Mouse (Mus musculus) heart, embryonic 11.5 days (tissue): ENCODE measurements around the gene Mical3. TPM values are rescaled to one million over a fixed set of nuclear protein-coding genes. Genes with fewer than 3 reads are reported as not detected.

ENCODE experiments used
- ATAC-seq: fragments of 200-750 bp; cut with Nextera tagmentation; replicated peaks from 2 replicates; pipeline ENCODE4 v1.8.0; 2017; ENCODE audit warnings: moderate library complexity; ENCODE audit not compliant: insufficient number of reproducible peaks, low FRiP score, low TSS enrichment
- H3K27ac ChIP-seq: fragments of 300-500 bp; sonication (generic); 2 replicates; pipeline ENCODE4 v1.5.1; 2014; ENCODE audit warnings: mild to moderate bottlenecking, low read depth, low read length
- H3K27me3 ChIP-seq: fragments of 300-500 bp; sonication (generic); 2 replicates; pipeline ENCODE4 v1.6.1; 2014; ENCODE audit warnings: mild to moderate bottlenecking, low read length, mixed read lengths; ENCODE audit not compliant: control insufficient read depth, insufficient read depth
- H3K36me3 ChIP-seq: fragments of 300-500 bp; sonication (generic); 2 replicates; pipeline ENCODE4 v1.6.1; 2014; ENCODE audit warnings: mild to moderate bottlenecking, low read length, moderate library complexity, mixed read lengths; ENCODE audit not compliant: control insufficient read depth, insufficient read depth
- H3K4me1 ChIP-seq: fragments of 300-500 bp; sonication (generic); 2 replicates; pipeline ENCODE4 v1.6.1; 2014; ENCODE audit warnings: low read length; ENCODE audit not compliant: control insufficient read depth, insufficient read depth
- H3K4me2 ChIP-seq: fragments of 300-500 bp; sonication (generic); 2 replicates; pipeline ENCODE4 v1.6.1; 2014; ENCODE audit warnings: mild to moderate bottlenecking, moderate library complexity
- H3K4me3 ChIP-seq: fragments of 300-500 bp; sonication (generic); 2 replicates; pipeline ENCODE4 v1.5.1; 2014; ENCODE audit warnings: low read depth, low read length
- H3K9ac ChIP-seq: fragments of 300-500 bp; sonication (generic); 2 replicates; pipeline ENCODE4 v1.6.1; 2014; ENCODE audit warnings: mild to moderate bottlenecking, low read depth, low read length, moderate library complexity
- H3K9me3 ChIP-seq: fragments of 300-500 bp; sonication (generic); replicated peaks from 2 replicates; pipeline ENCODE4 v1.6.1; 2016; ENCODE audit warnings: low read length; ENCODE audit not compliant: control insufficient read depth
- WGBS: fragments of 180-500 bp; shearing (Covaris S2); extraction: QIAGEN DNeasy Blood & Tissue Kit; methylation state at CpG from one replicate; pipeline ENCODE4 v1.1.7; 2014; ENCODE audit not compliant: insufficient replicate concordance; 5-methylcytosine and 5-hydroxymethylcytosine counted together
- polyA plus RNA-seq: library from polyadenylated mRNA; unstranded; fragments of >200 nt; fragmentation: Nextera tagmentation; extraction: Ambion mirVana; gene quantifications from 2 replicates; pipeline ENCODE4 v1.2.1, GENCODE M21; 2014

The Mical3 gene
- polyA plus RNA-seq, 1 experiment from 2014 or later: 53.2 TPM

DNA sequence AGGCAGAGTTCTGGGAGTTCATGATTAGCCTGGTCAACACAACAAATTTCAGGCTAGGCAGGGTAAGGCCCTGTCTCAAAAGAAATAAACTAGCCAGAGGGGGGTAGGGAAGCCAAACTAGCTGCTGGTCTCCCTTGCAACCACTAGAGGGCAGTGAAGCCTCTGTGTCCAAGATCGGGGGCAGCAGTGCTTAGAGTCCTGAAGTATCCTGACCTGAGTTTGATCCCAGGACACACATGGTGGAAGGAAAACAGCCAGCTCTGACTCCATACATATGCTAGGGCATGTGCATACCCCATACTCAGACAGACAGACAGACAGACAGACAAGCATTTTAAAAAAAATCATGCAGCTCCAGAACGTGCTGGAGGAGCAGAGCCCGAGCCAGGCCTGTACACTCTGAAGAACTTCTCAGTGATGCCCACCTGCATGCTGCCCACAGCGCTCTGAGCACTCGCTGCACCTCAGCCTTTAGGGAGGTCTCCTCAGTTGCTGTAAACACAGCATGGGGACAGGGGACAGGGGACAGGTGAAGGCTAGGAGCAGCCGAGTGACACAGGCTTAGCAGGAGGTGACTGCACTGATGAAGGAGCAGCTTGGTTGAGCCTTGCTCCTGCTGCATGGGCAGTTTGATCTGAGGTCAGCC lies 232.5 kb downstream of the Mical3 start:
- H3K4me1 ChIP-seq: peaks cover 3% of the 10 kb centered on the region; the same call in 1 of the 2 replicates
- 67% methylated on average over 6 of the region's 6 CpGs for WGBS
- H3K9ac ChIP-seq: no peak overlapping the region
- no peak overlapping the region for H3K27ac ChIP-seq
- H3K4me3 ChIP-seq: no peak overlapping the region
- 0 out of 2 replicates have a peak, but pooled peaks cover 2% of the 10 kb centered on the region for H3K36me3 ChIP-seq
- no peaks in the 10 kb centered on the region for H3K9me3 ChIP-seq
- H3K27me3 ChIP-seq: no peaks in the 10 kb centered on the region
- no peak overlapping the region for H3K4me2 ChIP-seq
- peak; percentile 14; the same call in 1 of the 2 replicates for ATAC-seq

DNA sequence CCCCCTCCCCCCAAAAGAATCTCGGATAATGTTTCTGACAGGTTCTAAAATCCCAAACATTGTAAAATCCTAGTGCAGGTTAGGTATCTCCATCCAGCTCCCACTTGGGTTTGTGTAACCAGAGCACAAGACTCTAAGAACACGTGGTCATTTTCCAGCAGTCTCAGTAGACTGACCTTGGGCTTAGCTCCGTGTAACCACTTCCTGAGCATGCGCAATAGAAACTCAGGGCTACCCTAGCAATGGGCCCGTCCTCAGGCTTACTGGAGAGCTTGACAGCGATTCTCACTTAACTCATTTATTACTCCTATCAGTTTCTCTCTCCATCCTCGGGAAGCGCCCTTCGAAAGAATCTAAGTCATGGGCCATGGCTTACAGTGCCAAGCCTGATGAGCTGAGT lies 236.3 kb downstream of the Mical3 start:
- 0 out of 2 replicates have a peak, but pooled peaks cover 6% of the 10 kb centered on the region for H3K36me3 ChIP-seq
- ATAC-seq: no peak
- 90% methylated on average over 9 of the region's 9 CpGs for WGBS

DNA sequence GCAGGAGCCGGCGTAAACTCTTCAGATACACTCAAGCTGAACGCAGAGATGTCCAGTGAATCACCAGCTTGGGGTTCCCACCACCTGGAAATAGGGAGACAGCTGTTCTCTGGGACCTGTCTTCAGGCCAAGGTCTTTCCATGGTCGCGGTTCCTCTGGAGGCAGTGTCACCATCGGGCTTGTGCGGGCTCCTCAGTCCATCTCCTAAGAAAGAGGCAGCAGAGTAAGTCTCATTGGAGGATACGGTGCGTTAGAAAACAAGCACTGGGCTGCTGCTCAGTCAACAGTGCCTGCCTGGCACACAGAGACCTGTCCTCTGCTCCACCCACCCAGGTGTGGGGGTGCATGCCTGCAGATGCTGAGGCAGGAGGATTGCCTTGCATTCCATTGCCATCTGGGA lies 236.7 kb downstream of the Mical3 start:
- H3K27me3 ChIP-seq: no peaks in the 10 kb centered on the region
- no peak overlapping the region for H3K27ac ChIP-seq
- H3K4me1 ChIP-seq: peaks cover 14% of the 10 kb centered on the region
- no peaks in the 10 kb centered on the region for H3K9me3 ChIP-seq
- 0 out of 2 replicates have a peak, but pooled peaks cover 6% of the 10 kb centered on the region for H3K36me3 ChIP-seq
- H3K4me3 ChIP-seq: no peak overlapping the region
- no peak overlapping the region for H3K4me2 ChIP-seq
- no peak overlapping the region for H3K9ac ChIP-seq
- ATAC-seq: no peak
- WGBS: 88% methylated on average over 9 of the region's 9 CpGs

More for the DNA sequence above, 236.3 kb downstream of the Mical3 start:
- no peak overlapping the region for H3K4me2 ChIP-seq
- H3K9me3 ChIP-seq: no peaks in the 10 kb centered on the region
- H3K27me3 ChIP-seq: no peaks in the 10 kb centered on the region
- H3K4me3 ChIP-seq: no peak overlapping the region
- no peak overlapping the region for H3K27ac ChIP-seq
- peaks cover 14% of the 10 kb centered on the region for H3K4me1 ChIP-seq
- no peak overlapping the region for H3K9ac ChIP-seq

DNA sequence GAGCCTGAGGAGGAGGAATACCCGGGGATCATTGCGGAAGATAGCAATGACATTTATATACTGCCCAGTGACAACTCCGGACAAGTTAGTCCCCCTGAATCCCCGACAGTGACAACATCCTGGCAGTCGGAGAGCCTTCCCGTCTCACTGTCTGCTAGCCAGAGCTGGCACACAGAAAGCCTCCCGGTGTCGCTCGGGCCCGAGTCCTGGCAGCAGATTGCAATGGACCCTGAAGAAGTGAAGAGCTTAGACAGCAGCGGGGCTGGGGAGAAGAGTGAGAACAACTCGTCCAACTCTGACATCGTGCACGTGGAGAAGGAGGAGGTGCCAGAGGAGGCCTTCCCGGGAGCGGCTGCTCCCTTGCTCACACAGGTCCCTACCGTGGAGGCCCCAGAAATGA lies 244.1 kb downstream of the Mical3 start:
- H3K4me1 ChIP-seq: peaks cover 9% of the 10 kb centered on the region; the same call in 1 of the 2 replicates
- no peaks in the 10 kb centered on the region for H3K27me3 ChIP-seq
- H3K9me3 ChIP-seq: no peaks in the 10 kb centered on the region
- H3K27ac ChIP-seq: no peak overlapping the region
- WGBS: 87% methylated on average over 17 of the region's 17 CpGs
- H3K4me3 ChIP-seq: no peak overlapping the region
- H3K36me3 ChIP-seq: peaks cover 30% of the 10 kb centered on the region
- ATAC-seq: no peak
- no peak overlapping the region for H3K9ac ChIP-seq
- H3K4me2 ChIP-seq: no peak overlapping the region

DNA sequence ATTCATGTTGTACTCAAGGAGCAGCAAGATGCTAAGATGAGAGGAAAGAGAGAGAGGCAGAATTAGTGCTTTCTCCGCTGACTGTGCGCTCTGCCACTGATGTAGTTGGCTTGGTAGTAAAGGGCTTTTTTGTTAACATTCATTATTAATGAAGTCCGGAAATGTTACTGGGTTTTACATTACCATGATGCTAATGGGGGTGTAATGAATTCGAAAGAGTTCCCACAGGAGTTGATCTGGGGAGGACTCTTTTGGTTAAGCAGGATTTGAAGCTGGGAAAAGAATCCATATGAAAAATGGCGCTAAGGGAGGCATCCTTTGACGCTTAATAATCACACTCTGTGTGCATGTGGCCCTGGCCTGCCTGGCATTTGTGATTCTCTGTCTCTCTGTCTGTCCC lies 246.4 kb downstream of the Mical3 start:
- 94% methylated on average over 6 of the region's 6 CpGs for WGBS
- no peak overlapping the region for H3K27ac ChIP-seq
- no peak for ATAC-seq

More for the DNA sequence above, 246.4 kb downstream of the Mical3 start:
- Histone ChIP-seq H3K9me3 (no peaks in the 10 kb centered on the region), H3K27me3 (no peaks in the 10 kb centered on the region), H3K4me3 (no peak overlapping the region), H3K36me3 (peaks cover 26% of the 10 kb centered on the region), H3K9ac (no peak overlapping the region), H3K4me1 (no peaks in the 10 kb centered on the region), H3K4me2 (no peak overlapping the region)

Other genes starting within 250 kb of the Mical3 start
- gene Bid, start 214.1 kb downstream of the Mical3 start, polyA plus RNA-seq: 10.2 and 12.2 TPM in 2 replicates
- 3.8 and 4.1 TPM in 2 replicates for gene Pex26, start 52.7 kb upstream of the Mical3 start, polyA plus RNA-seq
- gene Tuba8, start 79.7 kb upstream of the Mical3 start, polyA plus RNA-seq: 0.59 and 1.0 TPM in 2 replicates
- 0.67 and 0.99 TPM in 2 replicates for gene Usp18, start 114.9 kb upstream of the Mical3 start, polyA plus RNA-seq
- 8.4 and 10.6 TPM in 2 replicates for gene Slc6a13, start 169.2 kb upstream of the Mical3 start, polyA plus RNA-seq
- 0.24 TPM in 1 of 2 replicates, not detected in the other for gene Slc6a12, start 212.1 kb upstream of the Mical3 start, polyA plus RNA-seq